Mouse (Mus musculus): ENCODE measurements around the gene Ccser2.

- TF ChIP-seq CTCF (IDR thresholded peaks at IDR 0.05; ENCODE audit: low read depth, low read length) (no peak), EP300 (IDR thresholded peaks at IDR 0.05; ENCODE audit: insufficient read depth, low read depth, low read length) (no peak), POLR2A (IDR thresholded peaks at IDR 0.05; ENCODE audit: insufficient read depth, low read length) (no peak)
Measured at GRCm38 (mm10) chr14:36870257-36870656, 98.3 kb downstream of the Ccser2 start.

All from ES-Bruce4 (cell line).